Mouse (Mus musculus) neural tube, embryonic 15.5 days (tissue): ENCODE measurements at regions not wholly inside any gene's neighbourhood (a gene's known extent, or its start where the extent isn't known, plus 50 kb on each side); places are given as distances from the start of the nearest gene placed in this dataset.

Experiments used
- ATAC-seq: fragments of 200-750 bp; cut with Nextera tagmentation; 2 replicates; pipeline ENCODE4 v1.8.0; 2017; ENCODE audit warnings: mild to moderate bottlenecking, moderate TSS enrichment, moderate library complexity; ENCODE audit not compliant: low FRiP score
- H3K27ac ChIP-seq: fragments of 300-500 bp; sonication (generic); replicated peaks from 2 replicates; pipeline ENCODE4 v1.5.1; 2015; ENCODE audit warnings: mild to moderate bottlenecking, inconsistent platforms
- H3K27me3 ChIP-seq: fragments of 300-500 bp; sonication (generic); replicated peaks from 2 replicates; pipeline ENCODE4 v1.6.1; 2015; ENCODE audit warnings: inconsistent platforms
- H3K36me3 ChIP-seq: fragments of 300-500 bp; sonication (generic); 2 replicates; pipeline ENCODE4 v1.6.1; 2015; ENCODE audit warnings: inconsistent platforms
- H3K4me1 ChIP-seq: fragments of 300-500 bp; sonication (generic); 2 replicates; pipeline ENCODE4 v1.6.1; 2015; ENCODE audit warnings: inconsistent platforms
- H3K4me2 ChIP-seq: fragments of 300-500 bp; sonication (generic); 2 replicates; pipeline ENCODE4 v1.6.1; 2015; ENCODE audit warnings: inconsistent platforms, mild to moderate bottlenecking, moderate library complexity
- H3K4me3 ChIP-seq: fragments of 300-500 bp; sonication (generic); replicated peaks from 2 replicates; pipeline ENCODE4 v1.5.1; 2015; ENCODE audit warnings: mild to moderate bottlenecking, inconsistent platforms
- H3K9ac ChIP-seq: fragments of 300-500 bp; sonication (generic); replicated peaks from 2 replicates; pipeline ENCODE4 v1.6.1; 2015; ENCODE audit warnings: mild to moderate bottlenecking, inconsistent platforms
- H3K9me3 ChIP-seq: fragments of 300-500 bp; sonication (generic); replicated peaks from 2 replicates; pipeline ENCODE4 v1.6.1; 2016; ENCODE audit warnings: inconsistent platforms
- WGBS: fragments of 180-500 bp; shearing (Covaris S2); methylation state at CpG from one replicate; pipeline ENCODE4 v1.1.7; 2015; ENCODE audit warnings: mixed read lengths; 5-methylcytosine and 5-hydroxymethylcytosine counted together

DNA sequence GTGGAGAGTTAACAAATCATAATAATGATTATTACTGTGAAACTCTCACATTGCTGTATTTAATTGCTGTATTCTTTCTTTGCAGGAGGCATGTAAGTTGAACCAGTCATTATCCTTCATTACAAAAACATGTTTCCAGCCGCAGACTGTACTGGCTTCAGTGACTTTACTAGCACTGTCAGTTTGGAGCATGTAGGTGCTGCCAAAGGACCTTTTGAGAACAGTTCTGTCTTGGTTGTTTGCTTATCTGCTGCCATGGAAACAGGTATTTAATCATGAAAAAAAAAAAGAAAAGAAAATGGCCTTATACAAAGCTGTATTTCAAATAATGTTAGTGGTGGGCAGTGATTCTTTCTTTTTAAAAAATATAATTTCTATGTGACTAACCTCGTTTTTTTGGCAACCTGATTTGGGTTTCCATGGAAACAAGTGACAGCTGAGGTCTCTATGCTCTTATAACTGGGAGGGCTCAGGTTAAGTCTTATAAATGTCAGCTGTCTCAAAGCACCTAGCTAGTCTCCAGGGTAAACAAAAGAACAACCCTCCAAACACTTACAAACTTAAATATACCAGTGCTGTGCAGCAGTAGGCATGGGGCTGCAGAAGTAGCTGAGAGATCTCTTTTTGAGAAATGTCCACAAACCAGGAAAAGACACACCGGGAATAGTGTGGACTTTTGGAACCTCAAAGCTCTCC is 121.2 kb upstream of the D16Ertd472e start:
- H3K9me3 ChIP-seq, result no peaks in the 10 kb centered on the region
- ATAC-seq, result no peak
- H3K27ac ChIP-seq, result no peak overlapping the region
- no peaks in the 10 kb centered on the region for H3K4me1 ChIP-seq
- 53% methylated on average over 3 of the region's 3 CpGs for WGBS
- H3K27me3 ChIP-seq, result no peaks in the 10 kb centered on the region
- H3K4me3 ChIP-seq, result no peak overlapping the region
- H3K4me2 ChIP-seq, result no peak overlapping the region
- no peak overlapping the region for H3K9ac ChIP-seq
- no peaks in the 10 kb centered on the region for H3K36me3 ChIP-seq

- Histone ChIP-seq H3K36me3 (no peaks in the 10 kb centered on the region), H3K9me3 (no peaks in the 10 kb centered on the region), H3K27ac (no peak overlapping the region), H3K27me3 (no peaks in the 10 kb centered on the region), H3K4me3 (no peak overlapping the region), H3K9ac (no peak overlapping the region), H3K4me1 (no peaks in the 10 kb centered on the region), H3K4me2 (no peak overlapping the region)
- no peak for ATAC-seq
Observed at GRCm38 (mm10) chr16:78688251-78688650, 111.7 kb upstream of the D16Ertd472e start.

DNA sequence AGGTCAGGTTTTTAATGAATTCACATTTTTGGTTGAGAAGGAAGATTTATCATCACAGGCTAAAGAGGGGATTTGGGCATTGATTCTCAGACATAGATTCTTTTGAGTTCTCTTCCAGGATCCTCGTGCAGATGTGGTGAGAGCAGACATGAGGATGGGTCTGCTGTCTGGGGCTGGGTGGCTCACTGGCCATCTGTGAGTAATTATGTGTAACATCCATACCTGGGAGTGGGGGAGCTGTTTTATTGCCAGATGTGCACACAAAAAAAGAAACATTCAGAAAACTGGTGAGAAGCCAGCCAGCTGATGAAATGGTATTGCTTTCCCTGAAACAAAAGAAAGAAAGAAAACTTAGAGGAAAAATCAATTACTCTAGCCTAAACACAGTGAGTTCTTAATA is 108.7 kb upstream of the D16Ertd472e start:
- Histone ChIP-seq H3K4me3 (no peak overlapping the region), H3K36me3 (no peaks in the 10 kb centered on the region), H3K27me3 (no peaks in the 10 kb centered on the region), H3K9me3 (no peaks in the 10 kb centered on the region), H3K27ac (no peak overlapping the region), H3K9ac (no peak overlapping the region), H3K4me1 (no peaks in the 10 kb centered on the region), H3K4me2 (no peak overlapping the region)
- no peak for ATAC-seq
- 48% methylated on average over 1 of the region's 1 CpGs for WGBS

DNA sequence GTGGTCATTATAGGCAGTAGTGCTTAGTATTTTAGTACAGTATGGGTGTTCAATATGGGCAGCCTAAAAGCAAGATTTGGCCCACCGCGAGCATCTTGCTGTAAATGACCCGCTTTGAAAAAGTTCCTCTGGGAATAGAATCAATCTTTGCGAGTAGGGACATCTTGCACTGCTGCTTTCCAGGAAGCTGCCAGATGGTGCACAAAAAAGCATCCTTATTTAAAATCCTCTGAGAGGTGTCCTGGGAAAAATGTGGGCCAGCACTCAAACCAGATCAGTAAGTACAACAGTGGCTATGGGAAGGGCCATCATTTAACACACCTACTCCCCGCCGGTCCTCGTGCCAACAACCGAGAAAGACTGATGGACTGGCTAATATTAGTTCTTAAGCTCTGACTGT is 107.5 kb upstream of the D16Ertd472e start:
- H3K27me3 ChIP-seq, result no peaks in the 10 kb centered on the region
- no peak overlapping the region for H3K27ac ChIP-seq
- no peaks in the 10 kb centered on the region for H3K9me3 ChIP-seq
- no peaks in the 10 kb centered on the region for H3K36me3 ChIP-seq
- 79% methylated on average over 8 of the region's 8 CpGs for WGBS
- H3K4me1 ChIP-seq, result no peaks in the 10 kb centered on the region
- no peak overlapping the region for H3K4me2 ChIP-seq
- no peak for ATAC-seq
- no peak overlapping the region for H3K4me3 ChIP-seq
- no peak overlapping the region for H3K9ac ChIP-seq

GRCm38 (mm10) chr16:78661126-78661525 is 84.6 kb upstream of the D16Ertd472e start:
- no peaks in the 10 kb centered on the region for H3K36me3 ChIP-seq
- no peaks in the 10 kb centered on the region for H3K27me3 ChIP-seq
- WGBS, result 84% methylated on average over 7 of the region's 7 CpGs
- H3K27ac ChIP-seq, result no peak overlapping the region
- no peak overlapping the region for H3K9ac ChIP-seq
- H3K4me1 ChIP-seq, result no peaks in the 10 kb centered on the region
- H3K4me3 ChIP-seq, result no peak overlapping the region
- H3K9me3 ChIP-seq, result no peaks in the 10 kb centered on the region
- H3K4me2 ChIP-seq, result no peak overlapping the region
- no peak for ATAC-seq

GRCm38 (mm10) chr16:78644710-78645109 is 68.2 kb upstream of the D16Ertd472e start:
- no peak overlapping the region for H3K9ac ChIP-seq
- H3K9me3 ChIP-seq, result no peaks in the 10 kb centered on the region
- no peaks in the 10 kb centered on the region for H3K36me3 ChIP-seq
- 9% methylated on average over 1 of the region's 1 CpGs for WGBS
- no peak overlapping the region for H3K27ac ChIP-seq
- no peaks in the 10 kb centered on the region for H3K27me3 ChIP-seq
- H3K4me2 ChIP-seq, result no peak overlapping the region
- no peaks in the 10 kb centered on the region for H3K4me1 ChIP-seq
- H3K4me3 ChIP-seq, result no peak overlapping the region
- no peak for ATAC-seq

- Histone ChIP-seq H3K27ac (no peak overlapping the region), H3K36me3 (no peaks in the 10 kb centered on the region), H3K9me3 (no peaks in the 10 kb centered on the region), H3K4me3 (no peak overlapping the region), H3K27me3 (no peaks in the 10 kb centered on the region), H3K4me1 (no peaks in the 10 kb centered on the region), H3K9ac (no peak overlapping the region), H3K4me2 (no peak overlapping the region)
- 60% methylated on average over 5 of the region's 5 CpGs for WGBS
- no peak for ATAC-seq
Observed at GRCm38 (mm10) chr16:78641717-78642116, 65.2 kb upstream of the D16Ertd472e start.

DNA sequence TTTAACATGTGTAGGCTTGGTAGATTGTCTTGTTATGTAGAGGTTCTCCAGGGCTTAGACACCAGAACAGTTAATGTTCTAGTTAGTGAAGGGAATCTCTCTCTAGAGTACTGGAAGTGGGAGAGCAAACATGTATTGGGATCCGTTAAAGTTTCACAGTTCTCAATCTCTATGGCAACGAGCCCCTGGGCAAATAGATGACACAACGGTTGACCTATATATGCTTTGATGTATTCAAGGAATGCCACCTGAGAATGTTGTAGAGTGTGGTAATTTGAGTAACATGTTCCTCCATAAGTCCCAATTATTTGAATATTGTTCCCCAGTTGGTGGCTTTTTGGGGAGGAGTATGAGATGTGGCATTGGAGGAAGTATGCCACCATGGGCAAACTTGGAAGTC is 64.7 kb upstream of the D16Ertd472e start:
- Histone ChIP-seq H3K4me1 (no peaks in the 10 kb centered on the region), H3K4me2 (no peak overlapping the region), H3K27ac (no peak overlapping the region), H3K27me3 (no peaks in the 10 kb centered on the region), H3K36me3 (no peaks in the 10 kb centered on the region), H3K9ac (no peak overlapping the region), H3K9me3 (no peaks in the 10 kb centered on the region), H3K4me3 (no peak overlapping the region)
- WGBS, result 90% methylated on average over 3 of the region's 3 CpGs
- no peak for ATAC-seq

DNA sequence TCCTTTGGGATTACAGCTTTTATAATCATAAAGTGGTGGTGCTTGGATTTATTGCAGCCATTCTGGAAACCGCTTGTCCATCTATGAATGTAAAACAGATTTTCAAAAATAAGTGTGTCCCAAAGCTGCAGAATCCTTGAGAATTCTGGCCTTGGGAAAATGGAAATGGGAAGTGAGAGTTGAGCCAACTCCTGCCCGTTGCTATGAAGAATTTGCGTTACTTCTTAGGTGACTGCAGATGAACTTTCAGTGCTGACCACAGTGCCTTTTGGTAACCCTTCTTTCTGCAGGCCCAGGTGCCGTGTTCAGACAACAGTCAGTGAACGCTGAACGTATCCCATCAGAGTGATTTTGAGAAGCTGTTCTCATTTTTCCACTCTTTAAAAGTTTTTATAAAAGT is 60.9 kb upstream of the D16Ertd472e start:
- no peak for ATAC-seq
- WGBS, result 94% methylated on average over 6 of the region's 6 CpGs

GRCm38 (mm10) chr16:78637015-78637414 is 60.5 kb upstream of the D16Ertd472e start:
- Histone ChIP-seq H3K36me3 (no peaks in the 10 kb centered on the region), H3K4me2 (no peak overlapping the region), H3K4me3 (no peak overlapping the region), H3K9ac (no peak overlapping the region), H3K27me3 (0 out of 2 replicates have a peak, but pooled peaks cover 4% of the 10 kb centered on the region), H3K27ac (no peak overlapping the region), H3K9me3 (no peaks in the 10 kb centered on the region), H3K4me1 (no peaks in the 10 kb centered on the region)
- WGBS, result 57% methylated on average over 5 of the region's 5 CpGs
- ATAC-seq, result peak; percentile 67; the same call in 1 of the 2 replicates

More for the DNA sequence above, 60.9 kb upstream of the D16Ertd472e start:
- H3K27ac ChIP-seq, result no peak overlapping the region
- no peaks in the 10 kb centered on the region for H3K4me1 ChIP-seq
- 0 out of 2 replicates have a peak, but pooled peaks cover 4% of the 10 kb centered on the region for H3K27me3 ChIP-seq
- H3K36me3 ChIP-seq, result no peaks in the 10 kb centered on the region
- H3K4me2 ChIP-seq, result no peak overlapping the region
- no peaks in the 10 kb centered on the region for H3K9me3 ChIP-seq
- no peak overlapping the region for H3K4me3 ChIP-seq
- H3K9ac ChIP-seq, result no peak overlapping the region

GRCm38 (mm10) chr16:78635774-78636173 is 59.3 kb upstream of the D16Ertd472e start:
- Histone ChIP-seq H3K9me3 (no peaks in the 10 kb centered on the region), H3K4me3 (no peak overlapping the region), H3K36me3 (no peaks in the 10 kb centered on the region), H3K27me3 (0 out of 2 replicates have a peak, but pooled peaks cover 4% of the 10 kb centered on the region), H3K4me1 (no peaks in the 10 kb centered on the region), H3K27ac (no peak overlapping the region), H3K4me2 (no peak overlapping the region), H3K9ac (no peak overlapping the region)
- 88% methylated on average over 5 of the region's 5 CpGs for WGBS
- peak; percentile 28; the same call in 1 of the 2 replicates for ATAC-seq

- H3K9me3 ChIP-seq, result no peaks in the 10 kb centered on the region
- H3K27me3 ChIP-seq, result 0 out of 2 replicates have a peak, but pooled peaks cover 4% of the 10 kb centered on the region
- H3K4me3 ChIP-seq, result no peak overlapping the region
- H3K27ac ChIP-seq, result no peak overlapping the region
- WGBS, result 24% methylated on average over 8 of the region's 8 CpGs
- H3K4me1 ChIP-seq, result no peaks in the 10 kb centered on the region
- peak; percentile 77; the same call in 1 of the 2 replicates for ATAC-seq
- no peaks in the 10 kb centered on the region for H3K36me3 ChIP-seq
- no peak overlapping the region for H3K9ac ChIP-seq
- H3K4me2 ChIP-seq, result no peak overlapping the region
Observed at GRCm38 (mm10) chr16:78635257-78635656, 58.7 kb upstream of the D16Ertd472e start.
